Mouse (Mus musculus): ENCODE data around the gene Trove2. TPM values are rescaled to one million over a fixed set of nuclear protein-coding genes. Genes with fewer than 3 reads are reported as not detected.
"Not testable (repeated sequence)": the region's sequence is repeated elsewhere in the genome, so short reads cannot be mapped to it uniquely, and the experiment has no call there.

Trove2 gene
- polyA plus RNA-seq, 1 experiment from 2014 or later, result 24.2 TPM

- Histone ChIP-seq H3K4me2 (no peak overlapping the region), H3K4me3 (replicated peaks) (no peak overlapping the region), H3K27me3 (no peaks in the 10 kb centered on the region), H3K27ac (no peak overlapping the region), H3K4me1 (replicated peaks) (no peaks in the 10 kb centered on the region), H3K36me3 (no peaks in the 10 kb centered on the region), H3K9ac (replicated peaks) (no peak overlapping the region), H3K9me3 (no peaks in the 10 kb centered on the region)
- 73% methylated on average over 5 of the region's 5 CpGs for WGBS
- ATAC-seq (ENCODE audit: insufficient number of reproducible peaks, insufficient read depth, low FRiP score, low TSS enrichment, low read depth), result no peak
These were observed 42.9 kb downstream of the Trove2 start for GRCm38 (mm10) chr1:143733914-143734410.

- ATAC-seq (ENCODE audit: insufficient number of reproducible peaks, insufficient read depth, low FRiP score, low TSS enrichment, low read depth), result no peak
- no peak overlapping the region for H3K4me3 ChIP-seq (replicated peaks)
- H3K36me3 ChIP-seq, result no peaks in the 10 kb centered on the region
- H3K4me2 ChIP-seq, result no peak overlapping the region
- no peak overlapping the region for H3K27ac ChIP-seq
- H3K4me1 ChIP-seq (replicated peaks), result no peaks in the 10 kb centered on the region
- WGBS, result 40% methylated on average over 4 of the region's 4 CpGs
- H3K9ac ChIP-seq (replicated peaks), result no peak overlapping the region
- no peaks in the 10 kb centered on the region for H3K9me3 ChIP-seq
- H3K27me3 ChIP-seq, result no peaks in the 10 kb centered on the region
These were observed 45.2 kb downstream of the Trove2 start for GRCm38 (mm10) chr1:143731691-143732090.

GRCm38 (mm10) chr1:143730899-143731298, 46.0 kb downstream of the Trove2 start:
- Histone ChIP-seq H3K4me1 (replicated peaks) (no peaks in the 10 kb centered on the region), H3K36me3 (no peaks in the 10 kb centered on the region), H3K4me2 (no peak overlapping the region), H3K9ac (replicated peaks) (no peak overlapping the region), H3K4me3 (replicated peaks) (no peak overlapping the region), H3K27me3 (no peaks in the 10 kb centered on the region), H3K27ac (no peak overlapping the region), H3K9me3 (no peaks in the 10 kb centered on the region)
- ATAC-seq (ENCODE audit: insufficient number of reproducible peaks, insufficient read depth, low FRiP score, low TSS enrichment, low read depth), result no peak
- 70% methylated on average over 2 of the region's 2 CpGs for WGBS

GRCm38 (mm10) chr1:143727701-143728445, 49.0 kb downstream of the Trove2 start:
- Histone ChIP-seq H3K4me1 (replicated peaks) (no peaks in the 10 kb centered on the region), H3K4me2 (no peak overlapping the region), H3K36me3 (no peaks in the 10 kb centered on the region), H3K27ac (no peak overlapping the region), H3K4me3 (replicated peaks) (no peak overlapping the region), H3K9ac (replicated peaks) (no peak overlapping the region), H3K9me3 (no peaks in the 10 kb centered on the region), H3K27me3 (no peaks in the 10 kb centered on the region)
- WGBS, result 69% methylated on average over 9 of the region's 9 CpGs
- no peak for ATAC-seq (ENCODE audit: insufficient number of reproducible peaks, insufficient read depth, low FRiP score, low TSS enrichment, low read depth)

GRCm38 (mm10) chr1:143724456-143725064, 52.3 kb downstream of the Trove2 start:
- ATAC-seq (ENCODE audit: insufficient number of reproducible peaks, insufficient read depth, low FRiP score, low TSS enrichment, low read depth), result no peak
- Histone ChIP-seq H3K27me3 (no peaks in the 10 kb centered on the region), H3K4me2 (no peak overlapping the region), H3K4me1 (replicated peaks) (no peaks in the 10 kb centered on the region), H3K4me3 (replicated peaks) (no peak overlapping the region), H3K9me3 (no peaks in the 10 kb centered on the region), H3K9ac (replicated peaks) (no peak overlapping the region), H3K27ac (no peak overlapping the region), H3K36me3 (no peaks in the 10 kb centered on the region)
- WGBS, result 85% methylated on average over 5 of the region's 5 CpGs

GRCm38 (mm10) chr1:143716038-143716437, 60.8 kb downstream of the Trove2 start, which contains the start of gene Glrx2:
Glrx2 (plus strand) TSS chr1:143716338.
- H3K9ac ChIP-seq (replicated peaks); H3K9me3 ChIP-seq; H3K27me3 ChIP-seq; H3K4me2 ChIP-seq; H3K36me3 ChIP-seq; H3K4me1 ChIP-seq (replicated peaks); H3K4me3 ChIP-seq (replicated peaks); ATAC-seq (ENCODE audit: insufficient number of reproducible peaks, insufficient read depth, low FRiP score, low TSS enrichment, low read depth); H3K27ac ChIP-seq: not testable (repeated sequence)
- WGBS, result no CpG with 5 or more reads among the region's 2 CpGs

- WGBS, result 79% methylated on average over 5 of the region's 5 CpGs
- Histone ChIP-seq H3K27me3 (no peaks in the 10 kb centered on the region), H3K9me3 (no peaks in the 10 kb centered on the region), H3K27ac (no peak overlapping the region), H3K4me1 (replicated peaks) (no peaks in the 10 kb centered on the region), H3K9ac (replicated peaks) (no peak overlapping the region), H3K36me3 (no peaks in the 10 kb centered on the region), H3K4me2 (no peak overlapping the region), H3K4me3 (replicated peaks) (no peak overlapping the region)
- ATAC-seq (ENCODE audit: insufficient number of reproducible peaks, insufficient read depth, low FRiP score, low TSS enrichment, low read depth), result no peak
These were observed 66.3 kb downstream of the Trove2 start for GRCm38 (mm10) chr1:143710627-143710976.

- Histone ChIP-seq H3K27me3 (no peaks in the 10 kb centered on the region), H3K9me3 (no peaks in the 10 kb centered on the region), H3K9ac (replicated peaks) (no peak overlapping the region), H3K4me2 (no peak overlapping the region), H3K4me1 (replicated peaks) (no peaks in the 10 kb centered on the region), H3K4me3 (replicated peaks) (no peak overlapping the region), H3K36me3 (no peaks in the 10 kb centered on the region), H3K27ac (no peak overlapping the region)
- WGBS, result 60% methylated on average over 7 of the region's 7 CpGs
- ATAC-seq (ENCODE audit: insufficient number of reproducible peaks, insufficient read depth, low FRiP score, low TSS enrichment, low read depth), result 0 out of 2 replicates have a peak, but pooled peaks have one; percentile 56
These were observed 66.8 kb downstream of the Trove2 start for GRCm38 (mm10) chr1:143709966-143710626.

GRCm38 (mm10) chr1:143708361-143708760, 68.5 kb downstream of the Trove2 start:
- no peak overlapping the region for H3K4me2 ChIP-seq
- no peaks in the 10 kb centered on the region for H3K36me3 ChIP-seq
- H3K4me1 ChIP-seq (replicated peaks), result no peaks in the 10 kb centered on the region
- WGBS, result 79% methylated on average over 6 of the region's 6 CpGs
- H3K9ac ChIP-seq (replicated peaks), result no peak overlapping the region
- no peaks in the 10 kb centered on the region for H3K9me3 ChIP-seq
- H3K27me3 ChIP-seq, result no peaks in the 10 kb centered on the region
- no peak overlapping the region for H3K4me3 ChIP-seq (replicated peaks)
- no peak for ATAC-seq (ENCODE audit: insufficient number of reproducible peaks, insufficient read depth, low FRiP score, low TSS enrichment, low read depth)
- no peak overlapping the region for H3K27ac ChIP-seq

- H3K4me3 ChIP-seq (replicated peaks), result no peak overlapping the region
- WGBS, result 83% methylated on average over 4 of the region's 4 CpGs
- no peak overlapping the region for H3K9ac ChIP-seq (replicated peaks)
- ATAC-seq (ENCODE audit: insufficient number of reproducible peaks, insufficient read depth, low FRiP score, low TSS enrichment, low read depth), result no peak
- no peaks in the 10 kb centered on the region for H3K27me3 ChIP-seq
- H3K36me3 ChIP-seq, result no peaks in the 10 kb centered on the region
- H3K4me2 ChIP-seq, result no peak overlapping the region
- H3K27ac ChIP-seq, result no peak overlapping the region
- no peaks in the 10 kb centered on the region for H3K4me1 ChIP-seq (replicated peaks)
- no peaks in the 10 kb centered on the region for H3K9me3 ChIP-seq
These were observed 69.9 kb downstream of the Trove2 start for GRCm38 (mm10) chr1:143707006-143707405.

GRCm38 (mm10) chr1:143702741-143703262, 74.1 kb downstream of the Trove2 start, which contains the start of gene Cdc73:
Cdc73 (minus strand) TSS chr1:143702893.
- Histone ChIP-seq H3K27ac (peak within 1 kb of the TSS; percentile 89), H3K4me2 (peak within 1 kb of the TSS; percentile 65), H3K4me1 (replicated peaks) (0 out of 2 replicates have a peak, but pooled peaks cover 5% of the 10 kb centered on the region), H3K36me3 (peaks cover 7% of the 10 kb centered on the region), H3K4me3 (replicated peaks) (peak within 1 kb of the TSS; percentile 73), H3K9me3 (no peaks in the 10 kb centered on the region), H3K27me3 (no peaks in the 10 kb centered on the region), H3K9ac (replicated peaks) (peak within 1 kb of the TSS; percentile 89)
- under 1% methylated on average over 66 of the region's 74 CpGs for WGBS
- peak; percentile 99 for ATAC-seq (ENCODE audit: insufficient number of reproducible peaks, insufficient read depth, low FRiP score, low TSS enrichment, low read depth)

Measured in limb, embryonic 12.5 days (tissue).